Mouse (Mus musculus): ENCODE data around the gene 1700020D05Rik.

1700020D05Rik gene

GRCm38 (mm10) chr19:5477004-5477667 lies 26.5 kb downstream of the 1700020D05Rik start:
- DNase-seq (ENCODE audit: low read depth, low spot score), result no peak

DNA sequence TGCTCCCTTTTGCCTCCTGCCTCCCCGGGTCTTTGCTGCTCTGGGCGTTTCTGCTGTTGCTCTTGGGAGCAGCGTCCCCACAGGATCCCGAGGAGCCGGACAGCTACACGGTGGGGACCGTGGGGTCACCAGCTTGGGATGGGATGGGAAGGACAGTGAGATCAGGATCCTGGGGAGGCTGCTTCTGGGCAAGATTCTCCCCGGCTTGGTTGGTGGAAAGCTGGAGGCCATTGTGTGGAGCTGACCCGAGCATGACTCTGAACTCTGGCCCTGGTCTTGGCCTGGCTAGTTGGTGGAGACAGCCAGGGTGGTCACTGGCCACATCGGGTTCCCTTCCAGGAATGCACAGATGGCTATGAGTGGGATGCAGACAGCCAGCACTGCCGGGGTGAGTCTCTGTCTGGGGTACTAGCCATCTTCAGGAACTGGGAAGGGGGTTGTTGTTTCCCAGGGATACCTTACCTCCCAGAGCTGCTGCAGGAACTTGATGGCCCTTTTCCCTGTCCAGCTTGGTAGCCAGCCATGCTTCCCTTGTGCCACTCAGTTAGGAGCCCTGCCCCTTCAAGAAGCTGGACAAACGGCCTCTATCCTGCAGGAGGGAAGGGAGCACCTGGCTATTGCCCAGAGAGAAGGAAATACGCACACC lies 28.4 kb downstream of the 1700020D05Rik start:
- no peak for DNase-seq (ENCODE audit: low read depth, low spot score)

GRCm38 (mm10) chr19:5474281-5475068 lies 29.1 kb downstream of the 1700020D05Rik start:
- DNase-seq (ENCODE audit: low read depth, low spot score), result peak; percentile 44

- DNase-seq (ENCODE audit: low read depth, low spot score), result peak; percentile 68
Observed at GRCm38 (mm10) chr19:5473720-5474119, 29.9 kb downstream of the 1700020D05Rik start, which contains the start of gene Efemp2. Gene Efemp2 (plus strand): TSS chr19:5473954.

- peak; percentile 39 for DNase-seq (ENCODE audit: low read depth, low spot score)
Observed at GRCm38 (mm10) chr19:5472857-5473256, 30.7 kb downstream of the 1700020D05Rik start.

DNA sequence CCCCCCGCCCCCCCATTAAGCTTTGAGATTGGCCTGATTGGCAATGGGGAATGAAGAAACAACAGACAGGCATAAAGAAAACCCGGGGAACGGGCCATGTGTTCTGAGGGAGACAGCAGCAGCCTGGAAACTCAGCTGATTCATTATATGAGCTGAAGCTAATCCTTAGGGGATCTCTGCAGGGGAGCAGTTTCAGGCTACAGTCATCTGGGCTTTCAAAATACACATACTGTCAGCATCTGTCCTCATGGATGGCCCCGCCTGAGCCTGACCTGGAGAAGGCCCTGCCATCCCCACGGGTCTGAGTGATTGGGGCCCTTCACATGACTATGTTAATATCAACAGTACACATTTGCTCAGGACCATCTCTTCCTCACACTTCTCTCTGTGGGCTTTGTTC lies 31.7 kb downstream of the 1700020D05Rik start:
- no peak for DNase-seq (ENCODE audit: low read depth, low spot score)

DNA sequence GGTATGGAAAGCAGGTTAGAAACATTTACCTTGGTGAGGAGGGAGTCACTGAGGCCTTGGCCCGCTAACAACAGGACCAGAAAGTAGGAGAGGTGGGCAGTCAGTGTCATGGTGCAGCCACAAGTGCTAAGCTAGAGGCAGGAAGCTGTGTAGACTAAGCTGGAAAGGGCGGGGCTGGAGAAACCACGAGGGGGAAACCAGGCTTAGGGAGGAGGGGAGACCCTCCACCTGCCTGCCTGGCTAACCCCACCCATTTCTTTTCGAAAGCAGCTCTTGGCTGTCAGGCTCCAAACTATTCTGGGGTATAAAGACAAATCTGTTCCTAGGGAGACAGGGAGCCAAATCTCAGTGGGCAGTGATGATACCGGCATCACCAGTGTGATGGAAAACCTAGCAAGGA lies 35.2 kb downstream of the 1700020D05Rik start, which contains the start of gene Ctsw:
Gene Ctsw (minus strand): TSS at position 134 of the 400 bp plus-strand sequence.
- DNase-seq (ENCODE audit: low read depth, low spot score), result peak; percentile 72

GRCm38 (mm10) chr19:5466916-5467500 lies 36.6 kb downstream of the 1700020D05Rik start:
- no peak for DNase-seq (ENCODE audit: low read depth, low spot score)

DNA sequence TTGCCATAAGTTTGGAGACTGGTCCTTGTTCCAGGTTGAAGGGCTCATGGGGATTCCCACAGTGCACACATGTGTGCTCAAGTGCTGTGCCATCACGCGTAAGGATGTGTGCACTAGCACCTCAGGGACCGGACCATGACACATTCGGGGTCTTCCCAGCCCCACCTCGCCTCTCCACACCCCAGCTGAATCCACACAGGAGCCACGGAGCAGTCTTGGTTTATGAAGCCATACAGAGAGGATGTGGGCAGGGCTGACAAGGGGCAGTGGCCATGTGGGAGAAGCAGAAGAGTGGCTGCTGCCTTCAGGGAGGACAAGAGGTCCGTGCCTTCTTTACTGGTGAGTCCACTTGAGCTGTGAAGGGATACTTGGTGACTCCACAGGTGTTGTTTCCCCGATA lies 38.5 kb downstream of the 1700020D05Rik start:
- no peak for DNase-seq (ENCODE audit: low read depth, low spot score)

DNA sequence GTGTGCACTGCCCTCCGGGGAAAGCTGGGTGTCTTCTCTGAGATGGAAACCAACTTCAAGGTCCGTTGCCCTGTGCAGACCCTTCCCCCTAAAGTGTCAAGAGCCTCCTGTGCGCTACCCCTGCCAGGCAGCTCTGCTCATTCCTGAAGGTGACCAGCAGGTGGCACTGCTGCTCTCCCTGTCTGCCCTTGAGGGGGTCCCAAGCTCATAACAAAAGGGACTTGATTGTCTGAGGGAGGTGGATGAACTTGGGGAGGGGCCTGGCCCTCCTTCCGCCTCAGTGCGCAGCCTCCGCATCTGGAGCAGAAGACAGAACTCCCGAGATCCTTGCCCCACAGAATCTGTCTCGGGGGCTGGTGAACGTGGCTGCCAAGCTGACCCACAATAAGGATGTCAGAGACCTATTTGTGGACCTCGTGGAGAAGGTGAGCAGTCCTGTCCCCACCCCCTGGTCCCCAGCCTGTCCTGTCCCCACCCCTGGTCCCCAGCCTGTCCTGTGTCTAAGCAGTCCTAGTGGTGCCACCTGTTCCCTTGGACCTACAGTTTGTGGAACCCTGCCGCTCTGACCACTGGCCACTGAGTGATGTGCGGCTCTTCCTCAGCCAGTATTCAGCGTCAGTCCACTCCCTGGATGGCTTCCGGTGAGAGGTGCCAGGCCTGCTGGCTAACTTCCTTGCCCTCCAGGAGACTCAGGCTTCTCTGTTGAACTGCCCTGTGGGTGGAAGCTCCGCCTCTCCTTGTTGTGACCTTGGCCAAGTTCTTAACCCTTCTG lies 39.6 kb downstream of the 1700020D05Rik start:
- peak; percentile 76 for DNase-seq (ENCODE audit: low read depth, low spot score)

- DNase-seq (ENCODE audit: low read depth, low spot score), result no peak
Observed at GRCm38 (mm10) chr19:5463212-5463611, 40.4 kb downstream of the 1700020D05Rik start.

GRCm38 (mm10) chr19:5461411-5461810 lies 42.2 kb downstream of the 1700020D05Rik start:
- DNase-seq (ENCODE audit: low read depth, low spot score), result no peak

DNA sequence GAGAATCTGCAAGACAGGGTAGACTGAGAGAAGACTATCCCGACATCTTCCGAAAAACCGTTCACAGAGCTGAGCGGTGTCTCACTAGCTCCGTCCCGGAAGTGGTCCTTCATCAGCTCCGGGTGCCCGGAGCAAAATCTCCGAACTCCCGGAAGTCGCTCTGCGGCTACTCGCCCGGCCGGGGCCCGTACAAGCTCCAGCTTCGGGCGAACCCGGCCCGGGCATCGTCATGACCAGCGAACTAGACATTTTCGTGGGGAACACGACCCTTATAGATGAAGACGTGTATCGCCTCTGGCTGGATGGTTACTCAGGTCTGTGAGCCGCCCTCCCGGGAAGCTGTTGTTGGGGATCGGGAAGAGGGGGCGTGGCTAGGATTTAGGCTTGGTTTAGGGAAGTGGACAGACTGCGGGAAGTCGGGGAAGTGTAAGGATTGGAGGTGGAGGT lies 43.1 kb downstream of the 1700020D05Rik start, which contains the start of gene Fibp:
Gene Fibp (plus strand): TSS at position 151 of the 447 bp plus-strand sequence.
- peak; percentile 89 for DNase-seq (ENCODE audit: low read depth, low spot score)

DNA sequence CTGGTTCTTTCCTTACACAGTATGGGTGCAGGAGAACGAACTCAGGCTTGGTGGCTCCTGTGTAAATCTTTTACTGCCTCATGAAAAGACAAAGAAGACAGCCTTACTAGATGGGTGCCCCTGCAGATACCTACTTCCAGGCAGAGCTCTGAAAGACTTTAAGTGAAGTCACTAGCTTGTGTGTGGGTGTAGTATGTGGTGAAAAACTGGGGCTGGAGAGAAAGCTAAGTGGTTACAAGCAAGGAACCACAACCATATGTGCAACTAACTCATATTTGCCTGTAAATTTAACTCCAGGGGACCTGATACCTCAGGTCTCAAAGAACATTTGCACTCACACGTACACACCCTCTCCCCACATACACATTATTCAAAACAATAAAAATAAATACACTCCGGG lies 43.7 kb downstream of the 1700020D05Rik start:
- no peak for DNase-seq (ENCODE audit: low read depth, low spot score)

DNA sequence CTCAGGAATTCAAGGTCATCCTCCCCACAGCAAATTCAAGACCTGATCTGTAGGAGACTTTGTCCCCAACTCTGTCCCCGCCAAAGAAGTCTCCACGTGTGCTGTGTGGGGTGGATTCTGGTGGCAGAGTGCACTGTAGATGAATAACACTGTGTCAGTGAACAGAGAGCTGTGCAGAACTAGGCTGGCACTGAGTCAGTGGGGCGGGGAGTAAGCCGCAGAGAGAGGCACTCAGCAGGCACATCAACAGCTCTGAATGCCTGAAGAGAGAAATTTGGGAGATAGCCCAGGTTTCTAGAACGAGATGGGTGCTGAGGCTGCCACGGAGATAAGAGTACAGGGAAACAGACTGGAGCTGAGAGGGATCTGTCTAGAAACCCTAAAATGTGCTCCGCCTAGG lies 44.6 kb downstream of the 1700020D05Rik start:
- no peak for DNase-seq (ENCODE audit: low read depth, low spot score)

GRCm38 (mm10) chr19:5457746-5458442 lies 45.7 kb downstream of the 1700020D05Rik start, which contains the start of gene Ccdc85b:
Gene Ccdc85b (minus strand): TSS chr19:5457894.
- no peak for DNase-seq (ENCODE audit: low read depth, low spot score)

- peak; percentile 94 for DNase-seq (ENCODE audit: low read depth, low spot score)
Observed at GRCm38 (mm10) chr19:5456922-5457745, 46.5 kb downstream of the 1700020D05Rik start.

DNA sequence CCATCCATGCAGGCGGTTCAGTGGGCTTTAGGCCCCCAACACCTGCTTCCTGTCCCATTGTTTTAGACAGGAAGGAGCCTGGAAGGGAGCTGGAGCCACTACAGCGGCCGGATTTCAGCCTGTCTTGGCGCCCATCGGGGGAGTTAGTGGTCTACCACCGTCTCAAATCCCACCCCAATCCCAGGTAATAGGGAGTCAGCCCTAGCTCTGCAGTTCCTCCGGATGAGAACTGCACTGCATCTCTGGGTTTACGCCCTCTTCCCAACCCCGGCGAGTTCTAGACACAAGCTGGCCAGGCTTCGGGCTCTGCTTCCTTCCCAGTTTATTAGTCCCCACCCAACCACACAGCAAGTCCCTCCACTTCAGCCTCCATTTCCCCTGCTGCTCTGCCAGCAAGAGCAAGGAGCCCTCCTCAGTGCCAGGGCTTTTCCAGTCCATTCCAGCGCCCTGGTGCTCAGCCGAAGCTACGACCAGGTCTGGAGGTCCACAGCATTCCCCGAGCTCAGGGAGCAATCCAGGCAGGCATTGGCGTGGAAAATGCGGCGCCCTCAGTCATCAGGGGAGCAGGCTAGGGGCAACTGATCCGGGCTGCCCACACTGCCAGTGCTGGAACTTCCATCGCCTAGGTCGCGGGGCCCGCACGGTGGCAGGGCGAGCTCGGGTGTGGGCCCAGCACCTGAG lies 47.2 kb downstream of the 1700020D05Rik start:
- DNase-seq (ENCODE audit: low read depth, low spot score), result no peak

DNA sequence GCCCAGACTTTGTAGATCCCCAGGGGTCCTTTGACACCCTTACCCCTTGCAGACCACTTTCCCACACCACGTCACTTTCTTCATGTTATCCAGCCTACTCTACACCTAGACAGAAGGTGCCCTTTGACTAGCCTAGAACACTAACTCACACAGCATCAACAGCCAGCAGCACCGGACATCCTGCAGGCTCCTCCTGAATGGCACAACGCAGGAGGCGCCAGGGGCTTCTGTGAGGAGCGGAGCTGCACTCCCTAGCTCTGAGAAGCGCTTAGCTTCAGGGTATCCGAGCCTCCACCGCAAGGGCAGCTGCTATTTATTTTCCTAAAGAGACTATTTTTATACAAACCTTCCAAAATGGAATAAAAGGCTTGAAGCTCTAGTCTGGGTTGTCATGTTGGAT lies 48.0 kb downstream of the 1700020D05Rik start:
- no peak for DNase-seq (ENCODE audit: low read depth, low spot score)
